Mouse (Mus musculus) hindbrain, embryonic 10.5 days (tissue): ENCODE data around the gene Fscn1. TPM values are rescaled to one million over a fixed set of nuclear protein-coding genes. Genes with fewer than 3 reads are reported as not detected.

Source experiments
- DNase-seq: peaks from one replicate; pipeline ENCODE4 v3.0.0-alpha.2; 2017; ENCODE audit warnings: low spot score
- H3K27ac ChIP-seq: fragments of 300-500 bp; sonication (generic); 2 replicates; pipeline ENCODE4 v1.5.1; 2016; ENCODE audit warnings: mild to moderate bottlenecking, moderate library complexity
- H3K27me3 ChIP-seq: fragments of 300-500 bp; sonication (generic); 2 replicates; pipeline ENCODE4 v1.6.1; 2016; ENCODE audit warnings: mild to moderate bottlenecking; ENCODE audit not compliant: poor library complexity, insufficient read depth, severe bottlenecking
- H3K36me3 ChIP-seq: fragments of 300-500 bp; sonication (generic); 2 replicates; pipeline ENCODE4 v1.6.1; 2016; ENCODE audit warnings: mild to moderate bottlenecking, moderate library complexity
- H3K4me1 ChIP-seq: fragments of 300-500 bp; sonication (generic); replicated peaks from 2 replicates; pipeline ENCODE4 v1.6.1; 2016; ENCODE audit warnings: mild to moderate bottlenecking
- H3K4me3 ChIP-seq: fragments of 300-500 bp; sonication (generic); 2 replicates; pipeline ENCODE4 v1.5.1; 2016; ENCODE audit warnings: mild to moderate bottlenecking, moderate library complexity
- H3K9me3 ChIP-seq: fragments of 300-500 bp; sonication (generic); 2 replicates; pipeline ENCODE4 v1.6.1; 2016; ENCODE audit warnings: mild to moderate bottlenecking, moderate library complexity
- WGBS: fragments of 180-500 bp; shearing (Covaris S2); methylation state at CpG from one replicate; pipeline ENCODE4 v1.1.7; 2016; 5-methylcytosine and 5-hydroxymethylcytosine counted together
- polyA plus RNA-seq: library from polyadenylated mRNA; unstranded; fragments of >200 nt; fragmentation: Nextera tagmentation; extraction: Ambion mirVana; gene quantifications from 2 replicates; pipeline ENCODE4 v1.2.1, GENCODE M21; 2016

Fscn1 gene
- polyA plus RNA-seq, 1 experiment from 2014 or later = 846 TPM

- peaks cover 4% of the 10 kb centered on the region; the same call in 1 of the 2 replicates for H3K9me3 ChIP-seq
- no peaks in the 10 kb centered on the region for H3K27me3 ChIP-seq
- peaks cover 22% of the 10 kb centered on the region for H3K4me1 ChIP-seq
- peaks cover 43% of the 10 kb centered on the region for H3K36me3 ChIP-seq
- DNase-seq = no peak
- H3K27ac ChIP-seq = no peak overlapping the region; the same call in 1 of the 2 replicates
- 84% methylated on average over 3 of the region's 3 CpGs for WGBS
- no peak overlapping the region for H3K4me3 ChIP-seq
These were observed 29.0 kb downstream of the Fscn1 start for GRCm38 (mm10) chr5:142989167-142989566.

GRCm38 (mm10) chr5:142994746-142995145, 34.6 kb downstream of the Fscn1 start:
- H3K4me1 ChIP-seq = peaks cover 45% of the 10 kb centered on the region
- peaks cover 61% of the 10 kb centered on the region for H3K36me3 ChIP-seq
- H3K27me3 ChIP-seq = no peaks in the 10 kb centered on the region
- no peaks in the 10 kb centered on the region for H3K9me3 ChIP-seq
- DNase-seq = no peak
- WGBS = 93% methylated on average over 2 of the region's 2 CpGs
- H3K27ac ChIP-seq = no peak overlapping the region
- H3K4me3 ChIP-seq = no peak overlapping the region

GRCm38 (mm10) chr5:142997526-142997925, 37.4 kb downstream of the Fscn1 start:
- H3K9me3 ChIP-seq = no peaks in the 10 kb centered on the region
- WGBS = 74% methylated on average over 9 of the region's 9 CpGs
- no peak for DNase-seq
- H3K4me3 ChIP-seq = no peak overlapping the region
- peaks cover 35% of the 10 kb centered on the region for H3K36me3 ChIP-seq
- no peaks in the 10 kb centered on the region for H3K27me3 ChIP-seq
- peaks cover 52% of the 10 kb centered on the region for H3K4me1 ChIP-seq
- peak overlapping the region; percentile 68 for H3K27ac ChIP-seq

- 33% methylated on average over 2 of the region's 2 CpGs for WGBS
- Histone ChIP-seq H3K27me3 (no peaks in the 10 kb centered on the region), H3K27ac (0 out of 2 replicates have a peak overlapping the region, but pooled peaks have one; percentile 68), H3K9me3 (no peaks in the 10 kb centered on the region), H3K36me3 (peaks cover 35% of the 10 kb centered on the region), H3K4me3 (no peak overlapping the region), H3K4me1 (peaks cover 52% of the 10 kb centered on the region)
- DNase-seq = no peak
These were observed 38.0 kb downstream of the Fscn1 start for GRCm38 (mm10) chr5:142998171-142998570.

GRCm38 (mm10) chr5:143000091-143000490, 39.9 kb downstream of the Fscn1 start:
- peaks cover 27% of the 10 kb centered on the region for H3K36me3 ChIP-seq
- no peaks in the 10 kb centered on the region for H3K9me3 ChIP-seq
- no peak overlapping the region for H3K4me3 ChIP-seq
- H3K27ac ChIP-seq = peak overlapping the region; percentile 84
- WGBS = 46% methylated on average over 4 of the region's 4 CpGs
- H3K27me3 ChIP-seq = no peaks in the 10 kb centered on the region
- DNase-seq = no peak
- peaks cover 48% of the 10 kb centered on the region for H3K4me1 ChIP-seq

- no peak overlapping the region for H3K4me3 ChIP-seq
- WGBS = 55% methylated on average over 9 of the region's 9 CpGs
- no peaks in the 10 kb centered on the region for H3K27me3 ChIP-seq
- DNase-seq = peak; percentile 68
- H3K36me3 ChIP-seq = peaks cover 25% of the 10 kb centered on the region
- H3K4me1 ChIP-seq = peaks cover 48% of the 10 kb centered on the region
- H3K27ac ChIP-seq = peak overlapping the region; percentile 84
- no peaks in the 10 kb centered on the region for H3K9me3 ChIP-seq
These were observed 40.7 kb downstream of the Fscn1 start for GRCm38 (mm10) chr5:143000654-143001500.

- H3K4me3 ChIP-seq = no peak overlapping the region
- 72% methylated on average over 11 of the region's 11 CpGs for WGBS
- H3K27me3 ChIP-seq = no peaks in the 10 kb centered on the region
- H3K36me3 ChIP-seq = peaks cover 53% of the 10 kb centered on the region
- peaks cover 7% of the 10 kb centered on the region; the same call in 1 of the 2 replicates for H3K4me1 ChIP-seq
- H3K9me3 ChIP-seq = no peaks in the 10 kb centered on the region
- DNase-seq = peak; percentile 18
- H3K27ac ChIP-seq = peak overlapping the region; percentile 71
These were observed 49.2 kb downstream of the Fscn1 start for GRCm38 (mm10) chr5:143009383-143009782.

- peaks cover 75% of the 10 kb centered on the region for H3K36me3 ChIP-seq
- 0 out of 2 replicates have a peak overlapping the region, but pooled peaks have one; percentile 4 for H3K27ac ChIP-seq
- no peak overlapping the region for H3K4me3 ChIP-seq
- no peaks in the 10 kb centered on the region for H3K4me1 ChIP-seq
- no peak for DNase-seq
- WGBS = 87% methylated on average over 5 of the region's 5 CpGs
- H3K9me3 ChIP-seq = no peaks in the 10 kb centered on the region
- H3K27me3 ChIP-seq = no peaks in the 10 kb centered on the region
These were observed 57.3 kb downstream of the Fscn1 start for GRCm38 (mm10) chr5:143017401-143017800.

Other genes with a start within 250 kb of the Fscn1 start
- 25.2 and 39.3 TPM in 2 replicates for gene Tnrc18, start 142.7 kb upstream of the Fscn1 start, polyA plus RNA-seq
- gene Fbxl18, start 64.9 kb upstream of the Fscn1 start, polyA plus RNA-seq = 23.8 and 24.2 TPM in 2 replicates
- 14,349 and 15,462 TPM in 2 replicates for gene Actb, start 53.6 kb upstream of the Fscn1 start, polyA plus RNA-seq
- gene Rnf216, start 152.7 kb downstream of the Fscn1 start, polyA plus RNA-seq = 44.2 and 44.3 TPM in 2 replicates
- 0.04 and 0.08 TPM in 2 replicates for gene Olfr718-ps1, start 187.2 kb downstream of the Fscn1 start, polyA plus RNA-seq
- 13.3 and 13.7 TPM in 2 replicates for gene Rbak, start 220.4 kb downstream of the Fscn1 start, polyA plus RNA-seq
- gene Spdye4b, start 220.7 kb downstream of the Fscn1 start, polyA plus RNA-seq = 0.07 TPM in 1 of 2 replicates, not detected in the other